Mouse (Mus musculus): ENCODE results near the gene Upk1b. TPM values are rescaled to one million over a fixed set of nuclear protein-coding genes. Genes with fewer than 3 reads are reported as not detected.
"Not testable (repeated sequence)": the region's sequence is repeated elsewhere in the genome, so short reads cannot be mapped to it uniquely, and the experiment has no call there.

Upk1b gene
- 2.4 and 2.5 TPM in 2 replicates for polyA plus RNA-seq (2016; fragmentation: Nextera tagmentation; extraction: Ambion mirVana)

DNA sequence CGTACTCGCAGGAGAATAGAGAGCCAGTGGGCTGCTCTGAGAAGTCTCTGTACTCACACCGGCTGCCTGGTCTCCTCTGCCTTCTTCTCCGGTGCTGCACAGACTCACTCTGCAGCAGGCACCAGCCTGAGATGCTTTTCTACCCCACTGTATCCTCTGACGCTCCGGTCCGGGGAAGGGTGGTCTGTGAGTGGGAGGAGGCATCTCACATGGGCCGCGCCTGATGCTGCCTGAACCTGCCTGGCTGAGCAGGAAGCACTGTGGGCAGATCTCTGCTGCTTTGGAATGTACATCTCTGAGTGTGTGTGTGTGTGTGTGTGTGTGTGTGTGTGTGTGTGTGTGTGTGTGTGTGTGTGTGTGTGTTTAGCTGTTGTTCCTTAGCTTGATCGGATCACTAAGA lies at the start of gene Upk1b:
Gene Upk1b (minus strand): TSS at position 238 of the 400 bp plus-strand sequence.
- Histone ChIP-seq H3K36me3 (no peaks in the 10 kb centered on the region), H3K4me2 (no peak within 1 kb of the TSS), H3K27ac (no peak within 1 kb of the TSS), H3K4me1 (no peaks in the 10 kb centered on the region), H3K4me3 (no peak within 1 kb of the TSS), H3K27me3 (replicated peaks) (peaks cover 7% of the 10 kb centered on the region; the same call in 1 of the 2 replicates), H3K9ac (no peak within 1 kb of the TSS), H3K9me3 (replicated peaks) (no peaks in the 10 kb centered on the region)
- no peak for ATAC-seq
- WGBS (ENCODE audit: insufficient replicate concordance): 33% methylated on average over 10 of the region's 10 CpGs

DNA sequence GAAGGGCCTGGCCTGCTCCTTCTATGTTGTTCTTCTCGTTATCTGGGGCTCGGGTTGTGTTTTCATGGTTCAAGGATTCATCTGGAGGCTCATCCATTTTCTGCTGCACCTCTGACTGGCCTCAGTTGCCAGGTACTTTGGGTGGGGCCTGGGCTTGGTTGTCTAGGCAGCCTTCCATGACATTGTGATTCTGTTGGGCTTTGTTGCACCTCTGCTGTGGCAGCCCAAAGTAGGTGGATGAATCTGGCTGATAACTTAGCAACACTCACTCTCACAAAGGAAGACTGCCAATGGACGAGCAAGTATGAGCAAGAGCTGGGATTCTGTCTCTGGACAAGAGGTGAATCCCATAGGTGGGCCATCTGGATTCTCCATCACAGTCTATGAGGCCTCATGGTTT lies 28.5 kb upstream of the Upk1b start, which contains the start of gene 4930435E12Rik:
Gene 4930435E12Rik (minus strand): TSS at position 101 of the 400 bp plus-strand sequence.
- WGBS (ENCODE audit: insufficient replicate concordance): 65% methylated on average over 3 of the region's 3 CpGs
- no peak for ATAC-seq
- Histone ChIP-seq H3K4me3 (no peak within 1 kb of the TSS), H3K4me1 (no peaks in the 10 kb centered on the region), H3K4me2 (no peak within 1 kb of the TSS), H3K36me3 (no peaks in the 10 kb centered on the region), H3K27me3 (replicated peaks) (no peaks in the 10 kb centered on the region), H3K27ac (no peak within 1 kb of the TSS), H3K9ac (no peak within 1 kb of the TSS), H3K9me3 (replicated peaks) (no peaks in the 10 kb centered on the region)

GRCm38 (mm10) chr16:38812521-38812920 lies 12.4 kb upstream of the Upk1b start:
- ATAC-seq: no peak
- WGBS (ENCODE audit: insufficient replicate concordance): 18% methylated on average over 8 of the region's 8 CpGs

DNA sequence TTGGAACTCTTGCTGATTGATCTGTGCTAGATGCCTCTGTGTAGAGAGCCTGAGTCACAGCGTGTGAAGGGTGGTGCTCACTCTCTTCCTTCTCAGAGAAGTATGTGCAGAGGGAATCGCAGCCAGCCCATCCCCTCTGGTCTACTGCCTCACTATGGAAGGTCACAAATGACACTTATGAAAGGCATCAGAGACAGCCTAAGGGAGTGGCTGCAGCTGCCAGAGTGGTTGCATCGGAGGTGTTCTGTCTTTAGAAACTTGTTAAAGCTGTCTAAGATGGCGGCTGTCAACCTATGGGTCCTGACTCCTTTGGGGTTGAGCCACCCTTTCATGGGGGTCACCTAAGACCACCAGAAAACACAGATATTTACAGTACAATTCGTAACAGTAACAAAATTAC lies 10.1 kb upstream of the Upk1b start:
- Histone ChIP-seq H3K4me2 (no peak overlapping the region), H3K9me3 (replicated peaks) (no peaks in the 10 kb centered on the region), H3K9ac (no peak overlapping the region), H3K4me3 (no peak overlapping the region), H3K4me1 (no peaks in the 10 kb centered on the region), H3K27ac (no peak overlapping the region), H3K27me3 (replicated peaks) (no peaks in the 10 kb centered on the region), H3K36me3 (no peaks in the 10 kb centered on the region)
- no peak for ATAC-seq
- WGBS (ENCODE audit: insufficient replicate concordance): 73% methylated on average over 5 of the region's 5 CpGs

More at GRCm38 (mm10) chr16:38812521-38812920, 12.4 kb upstream of the Upk1b start:
- Histone ChIP-seq H3K27me3 (replicated peaks) (no peaks in the 10 kb centered on the region), H3K9me3 (replicated peaks) (no peaks in the 10 kb centered on the region), H3K36me3 (no peaks in the 10 kb centered on the region), H3K4me2 (no peak overlapping the region), H3K27ac (no peak overlapping the region), H3K9ac (no peak overlapping the region), H3K4me3 (no peak overlapping the region), H3K4me1 (no peaks in the 10 kb centered on the region)

DNA sequence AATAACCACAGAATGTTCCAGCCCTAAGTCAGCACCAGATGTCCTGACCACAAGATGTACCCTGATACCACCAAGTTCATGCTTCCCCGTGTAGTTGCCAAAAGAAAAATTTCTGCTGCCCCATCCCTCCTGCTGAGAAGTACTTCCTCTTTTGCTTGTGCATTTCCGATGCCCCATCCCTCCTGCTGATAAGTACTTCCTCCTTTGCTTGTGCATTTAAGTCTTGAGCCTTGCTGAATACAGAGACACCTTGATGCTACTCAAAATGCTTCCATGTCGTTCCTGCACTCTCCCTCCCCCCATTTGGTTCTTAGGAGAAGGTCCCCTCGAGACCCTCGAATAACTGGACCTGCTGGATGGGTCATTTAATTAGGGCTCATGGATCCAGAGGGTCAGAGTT lies 7.7 kb upstream of the Upk1b start:
- not testable (repeated sequence) for ATAC-seq; H3K27me3 ChIP-seq (replicated peaks); H3K9ac ChIP-seq; H3K4me1 ChIP-seq; H3K4me3 ChIP-seq; H3K36me3 ChIP-seq; H3K4me2 ChIP-seq; H3K9me3 ChIP-seq (replicated peaks); H3K27ac ChIP-seq
- 57% methylated on average over 5 of the region's 5 CpGs for WGBS (ENCODE audit: insufficient replicate concordance)

GRCm38 (mm10) chr16:38798957-38799450 lies 1.1 kb downstream of the Upk1b start:
- Histone ChIP-seq H3K4me1 (no peaks in the 10 kb centered on the region), H3K36me3 (no peaks in the 10 kb centered on the region), H3K27me3 (replicated peaks) (peaks cover 11% of the 10 kb centered on the region; the same call in 1 of the 2 replicates), H3K9ac (no peak overlapping the region), H3K27ac (no peak overlapping the region), H3K4me3 (no peak overlapping the region), H3K9me3 (replicated peaks) (no peaks in the 10 kb centered on the region), H3K4me2 (no peak overlapping the region)
- ATAC-seq: no peak
- 62% methylated on average over 3 of the region's 3 CpGs for WGBS (ENCODE audit: insufficient replicate concordance)

DNA sequence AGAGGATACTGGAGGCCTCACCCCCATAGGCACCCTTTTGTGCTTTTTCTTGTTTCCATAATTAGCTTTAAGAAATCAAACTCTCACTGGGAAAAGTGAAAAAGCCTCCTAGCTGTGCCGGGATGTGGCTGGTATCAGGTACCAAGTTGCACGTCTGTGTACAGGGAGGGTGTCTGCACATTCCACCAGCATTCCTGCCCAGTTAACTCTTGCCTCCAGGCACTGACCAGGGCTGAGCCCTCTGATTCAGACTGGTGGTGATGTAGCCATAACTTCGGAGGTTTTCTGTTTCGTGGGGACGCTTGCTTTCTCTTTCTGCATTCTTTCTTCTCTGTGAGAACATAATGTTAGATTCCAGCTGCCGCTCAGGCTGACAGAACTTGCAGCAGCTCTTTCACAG lies 7.0 kb downstream of the Upk1b start:
- no peak overlapping the region for H3K27ac ChIP-seq
- H3K4me1 ChIP-seq: no peaks in the 10 kb centered on the region
- no peak overlapping the region for H3K9ac ChIP-seq
- H3K4me2 ChIP-seq: no peak overlapping the region
- H3K9me3 ChIP-seq (replicated peaks): no peaks in the 10 kb centered on the region
- no peak for ATAC-seq
- H3K36me3 ChIP-seq: no peaks in the 10 kb centered on the region
- H3K27me3 ChIP-seq (replicated peaks): peaks cover 8% of the 10 kb centered on the region; the same call in 1 of the 2 replicates
- 63% methylated on average over 6 of the region's 6 CpGs for WGBS (ENCODE audit: insufficient replicate concordance)
- H3K4me3 ChIP-seq: no peak overlapping the region

DNA sequence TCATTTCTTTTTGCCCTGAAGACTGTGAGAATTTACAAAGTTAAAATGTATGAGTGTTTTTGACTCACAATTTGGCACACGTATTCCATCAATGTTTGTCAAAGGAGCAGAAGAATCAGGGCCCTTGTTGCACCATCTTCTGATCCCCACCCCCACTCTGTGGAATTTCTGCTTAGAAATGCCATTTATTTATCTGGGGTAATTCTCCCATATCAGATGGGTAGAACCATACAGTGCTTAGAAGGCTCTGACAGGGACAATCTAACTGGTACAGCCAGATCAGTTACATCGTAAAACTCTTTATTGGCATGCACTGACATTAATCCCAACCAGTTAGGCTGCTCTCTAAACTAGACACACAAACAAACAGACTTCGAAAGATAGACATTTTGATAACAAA lies 10.2 kb downstream of the Upk1b start:
- Histone ChIP-seq H3K4me2 (no peak overlapping the region), H3K4me1 (no peaks in the 10 kb centered on the region), H3K27me3 (replicated peaks) (peaks cover 6% of the 10 kb centered on the region; the same call in 1 of the 2 replicates), H3K27ac (no peak overlapping the region), H3K4me3 (no peak overlapping the region), H3K9ac (no peak overlapping the region), H3K36me3 (no peaks in the 10 kb centered on the region), H3K9me3 (replicated peaks) (no peaks in the 10 kb centered on the region)
- no peak for ATAC-seq
- 72% methylated on average over 3 of the region's 3 CpGs for WGBS (ENCODE audit: insufficient replicate concordance)

DNA sequence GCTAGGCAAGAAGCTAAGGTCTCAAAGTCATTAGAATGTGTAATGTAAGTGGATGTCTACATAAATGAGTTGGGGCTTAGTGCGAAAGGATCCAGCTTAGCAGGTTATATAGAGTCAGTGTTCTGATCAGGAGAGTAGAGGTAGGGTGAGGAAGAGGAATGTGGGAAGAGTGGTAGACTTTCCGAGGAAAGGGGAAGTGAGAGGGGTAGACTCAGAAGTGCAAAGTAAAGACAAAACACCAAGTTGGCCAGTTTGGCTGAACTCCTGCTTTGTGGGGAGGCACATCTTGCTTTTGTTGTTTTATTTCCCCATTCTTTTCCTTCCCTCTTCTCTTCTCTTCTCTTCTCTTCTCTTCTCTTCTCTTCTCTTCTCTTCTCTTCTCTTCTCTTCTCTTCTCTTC lies 11.1 kb downstream of the Upk1b start:
- WGBS (ENCODE audit: insufficient replicate concordance): 49% methylated on average over 2 of the region's 2 CpGs
- H3K4me1 ChIP-seq: no peaks in the 10 kb centered on the region
- H3K9ac ChIP-seq: no peak overlapping the region
- ATAC-seq: no peak
- H3K4me3 ChIP-seq: no peak overlapping the region
- H3K27ac ChIP-seq: no peak overlapping the region
- no peak overlapping the region for H3K4me2 ChIP-seq
- peaks cover 11% of the 10 kb centered on the region for H3K27me3 ChIP-seq (replicated peaks)
- H3K9me3 ChIP-seq (replicated peaks): no peaks in the 10 kb centered on the region
- no peaks in the 10 kb centered on the region for H3K36me3 ChIP-seq

GRCm38 (mm10) chr16:38785301-38785700 lies 14.8 kb downstream of the Upk1b start:
- no peaks in the 10 kb centered on the region for H3K9me3 ChIP-seq (replicated peaks)
- ATAC-seq: no peak
- H3K27ac ChIP-seq: no peak overlapping the region
- no peak overlapping the region for H3K4me2 ChIP-seq
- H3K4me1 ChIP-seq: no peaks in the 10 kb centered on the region
- H3K36me3 ChIP-seq: no peaks in the 10 kb centered on the region
- H3K27me3 ChIP-seq (replicated peaks): peaks cover 31% of the 10 kb centered on the region
- 65% methylated on average over 7 of the region's 7 CpGs for WGBS (ENCODE audit: insufficient replicate concordance)
- no peak overlapping the region for H3K9ac ChIP-seq
- H3K4me3 ChIP-seq: no peak overlapping the region

DNA sequence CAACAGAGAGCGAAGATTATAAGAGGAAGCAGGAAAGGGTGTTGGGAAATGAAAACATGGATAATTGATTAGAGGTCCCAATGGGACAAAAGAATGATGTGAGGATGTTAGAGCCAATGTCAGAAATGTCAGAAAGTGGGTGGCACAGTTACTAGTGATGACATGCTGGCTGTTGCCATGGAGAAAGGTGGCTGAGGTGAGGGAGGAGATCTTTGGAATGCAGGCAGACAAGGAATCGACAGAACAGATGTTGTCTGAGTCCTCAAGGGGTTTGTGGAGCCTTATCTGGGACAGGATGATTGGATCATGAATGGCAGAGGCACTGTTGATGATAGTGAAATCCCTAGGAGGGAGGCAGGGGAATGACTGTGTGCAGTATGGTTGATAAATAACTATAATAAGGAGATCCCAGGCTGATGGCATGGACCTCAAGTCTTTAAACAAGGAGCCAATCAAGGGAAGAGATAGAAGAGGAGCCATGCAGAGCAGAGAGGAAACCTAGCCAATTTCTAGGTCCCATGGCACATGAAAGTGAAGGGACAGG lies 17.5 kb downstream of the Upk1b start:
- Histone ChIP-seq H3K4me3 (no peak overlapping the region), H3K36me3 (no peaks in the 10 kb centered on the region), H3K9me3 (replicated peaks) (no peaks in the 10 kb centered on the region), H3K27me3 (replicated peaks) (peaks cover 38% of the 10 kb centered on the region), H3K9ac (no peak overlapping the region), H3K27ac (no peak overlapping the region), H3K4me2 (no peak overlapping the region), H3K4me1 (no peaks in the 10 kb centered on the region)
- no peak for ATAC-seq
- 41% methylated on average over 2 of the region's 2 CpGs for whole genome bisulfite sequencing (ENCODE audit: insufficient replicate concordance)

DNA sequence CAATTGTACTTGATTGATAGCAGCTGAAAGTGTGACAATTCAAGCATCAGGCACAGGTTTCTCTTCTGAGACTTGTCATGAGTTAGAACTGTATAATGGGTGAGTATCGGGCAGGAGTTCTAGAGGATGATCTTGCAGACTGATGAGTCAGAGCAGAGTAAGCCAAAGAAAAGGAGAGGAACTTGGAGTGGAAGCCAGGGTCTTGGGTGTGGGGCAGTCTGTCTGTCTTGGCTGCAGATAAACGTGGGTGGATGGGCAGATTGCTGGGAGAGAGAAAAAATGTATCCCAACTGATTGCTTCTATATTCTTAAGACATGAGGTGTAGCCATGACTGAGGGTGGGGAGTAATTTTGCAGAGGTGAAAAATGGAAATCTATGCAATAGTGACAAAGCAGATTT lies 18.2 kb downstream of the Upk1b start:
- Histone ChIP-seq H3K4me2 (no peak overlapping the region), H3K27me3 (replicated peaks) (peaks cover 38% of the 10 kb centered on the region), H3K4me3 (no peak overlapping the region), H3K9me3 (replicated peaks) (no peaks in the 10 kb centered on the region), H3K36me3 (no peaks in the 10 kb centered on the region), H3K27ac (no peak overlapping the region), H3K9ac (no peak overlapping the region), H3K4me1 (no peaks in the 10 kb centered on the region)
- WGBS (ENCODE audit: insufficient replicate concordance): 26% methylated on average over 2 of the region's 2 CpGs
- no peak for ATAC-seq

Data from liver, embryonic 12.5 days (tissue).